ENCODE assay signal across 21 mouse cellular contexts in genomic region chr6:86275704-86276103, GRCm38 (mm10).
DNase-seq lines count a peak whose midpoint lies in the region; ATAC-seq and TF ChIP-seq lines count a peak whose summit lies in the region.
"Had no signal": no experiment of that assay in that cellular context is flagged by ENCODE, and none has a peak within 500 bp of the region (broad histone marks: within the 10 kb centered on the region; RNA-seq: fewer than 3 reads in every experiment).

No protein-coding gene starts in this region.

- dilution Hi-C loops in CH12.LX (cut with MboI; ENCODE audit: extremely low pct_ligation_motif_present, extremely low pct_unique_long_range_greater_than_20kb, low sequenced_read_pairs) = no loop called here

- no peak overlapping the region for H3K27ac ChIP-seq in kidney, postnatal 0 days
- no peak overlapping the region for H3K27ac ChIP-seq in kidney, embryonic 15.5 days
- H3K27ac ChIP-seq in CH12.LX (ENCODE audit: insufficient read depth, low read depth) = no peak overlapping the region
- H3K27ac ChIP-seq: embryonic facial prominence, embryonic 10.5 days; hindbrain, embryonic 15.5 days; limb, embryonic 13.5 days; midbrain, embryonic 15.5 days had no signal

- H3K4me1 ChIP-seq in kidney, postnatal 0 days (replicated peaks; ENCODE audit: insufficient read depth, low read length) = no peaks in the 10 kb centered on the region
- peaks cover 7% of the 10 kb centered on the region; the same call in 1 of the 2 replicates for H3K4me1 ChIP-seq in kidney, embryonic 15.5 days
- no peaks in the 10 kb centered on the region for H3K4me1 ChIP-seq in CH12.LX (ENCODE audit: control insufficient read depth in 1 of 2, insufficient read depth in 2 of 2)
- H3K4me1 ChIP-seq: hindbrain, embryonic 15.5 days had no signal

- TF ChIP-seq CTCF in kidney, postnatal 0 days (IDR thresholded peaks at IDR 0.05; ENCODE audit: low read depth) = peak; percentile 39
- no peak; a peak in 2 of 4 replicates for TF ChIP-seq CTCF in CH12.LX (conservative IDR thresholded peaks at IDR 0.05 in 1 of 2, IDR thresholded peaks at IDR 0.05 in 1 of 2; ENCODE audit: low read depth in 2 of 2, low read length in 2 of 2)
- peak; percentile 10; the same call in 1 of the 2 replicates for TF ChIP-seq CTCF in brain, embryonic 14.5 days (IDR thresholded peaks at IDR 0.05; ENCODE audit: borderline replicate concordance, extremely low read depth, insufficient read depth, insufficient read length)

- H3K9ac ChIP-seq in kidney, postnatal 0 days (ENCODE audit: low read depth, low read length) = no peak overlapping the region
- no peak overlapping the region for H3K9ac ChIP-seq in kidney, embryonic 15.5 days
- no peak overlapping the region for H3K9ac ChIP-seq in CH12.LX (ENCODE audit: insufficient read depth, low read depth)
- H3K9ac ChIP-seq: hindbrain, embryonic 15.5 days; limb, embryonic 13.5 days; midbrain, embryonic 15.5 days had no signal

- DNase-seq in kidney, postnatal 0 days (ENCODE audit: low spot score) = no peak
- DNase-seq in 3T3-L1 (ENCODE audit: low read depth, low spot score) (peak; percentile 14), CH12.LX (ENCODE audit: extremely low read depth) (peak; percentile 3)
- no peak for DNase-seq in brain, embryonic 14.5 days (ENCODE audit: low read depth)
- no peak for DNase-seq in testis, postnatal 10 days (ENCODE audit: low spot score)
- no peak for DNase-seq in adrenal gland, adult 18-20 months (ENCODE audit: low spot score in 2 of 2)
- DNase-seq: cerebellum, adult 18-20 months; cerebellum, postnatal 25 days; gastrocnemius, postnatal 10 days; heart, adult 11 months; heart, postnatal 36 days; kidney, adult 18-20 months; kidney, postnatal 25 days; lung, postnatal 10 days; retina, postnatal 1 day; thymus, postnatal 36 days had no signal

- H3K4me2 ChIP-seq in kidney, postnatal 0 days (ENCODE audit: low read length) = no peak overlapping the region
- H3K4me2 ChIP-seq in kidney, embryonic 15.5 days = no peak overlapping the region
- no peak overlapping the region for H3K4me2 ChIP-seq in CH12.LX (ENCODE audit: insufficient read depth, low read depth, poor library complexity, severe bottlenecking)
- H3K4me2 ChIP-seq: hindbrain, embryonic 15.5 days; limb, embryonic 13.5 days; midbrain, embryonic 15.5 days had no signal

- in situ Hi-C loops in CH12.LX (cut with MboI; ENCODE audit: low pct_ligation_motif_present, low pct_unique_long_range_greater_than_20kb, low sequenced_read_pairs) = no loop called here

- no peaks in the 10 kb centered on the region for H3K36me3 ChIP-seq in kidney, postnatal 0 days (ENCODE audit: insufficient read depth, low read length)
- H3K36me3 ChIP-seq in kidney, embryonic 15.5 days = no peaks in the 10 kb centered on the region
- H3K36me3 ChIP-seq in CH12.LX (replicated peaks in 1 of 2; ENCODE audit: control insufficient read depth in 1 of 2, insufficient read depth in 1 of 2, low read length in 1 of 2) = no peaks in the 10 kb centered on the region
- H3K36me3 ChIP-seq: embryonic facial prominence, embryonic 10.5 days; hindbrain, embryonic 15.5 days; limb, embryonic 13.5 days; midbrain, embryonic 15.5 days had no signal

- no peak for TF ChIP-seq POLR2A in CH12.LX (IDR thresholded peaks at IDR 0.05; ENCODE audit: low read depth, low read length)
- no peak for TF ChIP-seq POLR2A in brain, embryonic 14.5 days (IDR thresholded peaks at IDR 0.05; ENCODE audit: borderline replicate concordance, extremely low read depth, insufficient read depth, insufficient read length, poor library complexity, severe bottlenecking)

- no peak; the same call in 1 of the 2 replicates for TF ChIP-seq RAD21 in CH12.LX (IDR thresholded peaks at IDR 0.05; ENCODE audit: low read depth, low read length)

- H3K27me3 ChIP-seq in kidney, postnatal 0 days (ENCODE audit: insufficient read depth, low read length) = no peaks in the 10 kb centered on the region
- no peaks in the 10 kb centered on the region for H3K27me3 ChIP-seq in kidney, embryonic 15.5 days
- H3K27me3 ChIP-seq in CH12.LX (replicated peaks) = peaks cover 79% of the 10 kb centered on the region
- H3K27me3 ChIP-seq: hindbrain, embryonic 15.5 days; midbrain, embryonic 15.5 days had no signal

- 98% methylated on average over 4 of the region's 4 CpGs for WGBS in kidney, postnatal 0 days
- 94% methylated on average over 4 of the region's 4 CpGs for WGBS in kidney, embryonic 15.5 days

- H3K9me3 ChIP-seq in kidney, postnatal 0 days (replicated peaks; ENCODE audit: low read length) = no peaks in the 10 kb centered on the region
- H3K9me3 ChIP-seq in kidney, embryonic 15.5 days (replicated peaks) = no peaks in the 10 kb centered on the region
- peaks cover 7% of the 10 kb centered on the region for H3K9me3 ChIP-seq in CH12.LX (replicated peaks; ENCODE audit: low read length)
- H3K9me3 ChIP-seq: embryonic facial prominence, embryonic 10.5 days; hindbrain, embryonic 15.5 days; midbrain, embryonic 15.5 days had no signal

- no peak for TF ChIP-seq EP300 in CH12.LX (IDR thresholded peaks at IDR 0.05; ENCODE audit: low read length)

- ATAC-seq in kidney, postnatal 0 days (replicated peaks; ENCODE audit: low FRiP score, low read depth) = no peak
- ATAC-seq in kidney, embryonic 15.5 days (replicated peaks; ENCODE audit: low FRiP score) = no peak
- ATAC-seq: midbrain, embryonic 15.5 days had no signal

- no peak overlapping the region for H3K4me3 ChIP-seq in kidney, postnatal 0 days (replicated peaks; ENCODE audit: low read depth, low read length)
- no peak overlapping the region for H3K4me3 ChIP-seq in kidney, embryonic 15.5 days (replicated peaks)
- H3K4me3 ChIP-seq in CH12.LX (replicated peaks in 1 of 3; ENCODE audit: low read depth in 2 of 3, low read length in 2 of 3, poor library complexity in 1 of 3) = no peak overlapping the region
- H3K4me3 ChIP-seq: embryonic facial prominence, embryonic 10.5 days; hindbrain, embryonic 15.5 days; limb, embryonic 13.5 days; midbrain, embryonic 15.5 days had no signal

- H3K79me2 ChIP-seq in CH12.LX (replicated peaks; ENCODE audit: control insufficient read depth, extremely low read depth, insufficient read depth, poor library complexity, severe bottlenecking) = no peaks in the 10 kb centered on the region

TF ChIP-seq in CH12.LX, 34 proteins besides CTCF, POLR2A, EP300 and RAD21:
- no peak for TF ChIP-seq ZKSCAN1 (IDR thresholded peaks at IDR 0.05; ENCODE audit: borderline replicate concordance, low read depth, low read length)
- no peak for TF ChIP-seq MAFK (IDR thresholded peaks at IDR 0.05; ENCODE audit: insufficient replicate concordance, low read length)
- TF ChIP-seq ZNF384 (IDR thresholded peaks at IDR 0.05; ENCODE audit: low read depth, low read length) = no peak
- no peak for TF ChIP-seq TBP (conservative IDR thresholded peaks at IDR 0.05; ENCODE audit: low read depth, low read length)
- no peak for TF ChIP-seq SIN3A (IDR thresholded peaks at IDR 0.05; ENCODE audit: low read length)
- no peak for TF ChIP-seq USF1 (IDR thresholded peaks at IDR 0.05; ENCODE audit: low read depth, low read length)
- no peak for TF ChIP-seq ZC3H11A (IDR thresholded peaks at IDR 0.05; ENCODE audit: low read depth, low read length)

Comparison
In these comparisons a context has a peak if more than half of its experiments do, and no peak if none do; other contexts are left out.
1. DNase-seq: peak in 3T3-L1 (single experiment) and CH12.LX (single experiment); none in kidney, postnatal 0 days (single experiment), brain, embryonic 14.5 days (single experiment), testis, postnatal 10 days (single experiment) and adrenal gland, adult 18-20 months (0 of 2).
2. CTCF ChIP-seq: peak in kidney, postnatal 0 days (single experiment) and brain, embryonic 14.5 days (single experiment); none in CH12.LX (0 of 2).